Mouse (Mus musculus) liver, embryonic 13.5 days (tissue): Measurements from ENCODE around the gene D030056L22Rik. TPM values are rescaled to one million over a fixed set of nuclear protein-coding genes. Genes with fewer than 3 reads are reported as not detected.

ENCODE experiments used
- ATAC-seq: fragments of 200-750 bp; cut with Nextera tagmentation; 2 replicates; pipeline ENCODE4 v1.8.0; 2017; ENCODE audit warnings: low read depth, mild to moderate bottlenecking, moderate number of reproducible peaks, moderate library complexity
- DNase-seq: peaks from one replicate; pipeline ENCODE4 v3.0.0; 2022
- H3K27ac ChIP-seq: fragments of 300-500 bp; sonication (generic); 2 replicates; pipeline ENCODE4 v1.5.1; 2015; ENCODE audit warnings: moderate library complexity, mild to moderate bottlenecking, inconsistent platforms
- H3K27me3 ChIP-seq: fragments of 300-500 bp; sonication (generic); 2 replicates; pipeline ENCODE4 v1.6.1; 2015; ENCODE audit warnings: mild to moderate bottlenecking, inconsistent platforms
- H3K36me3 ChIP-seq: fragments of 300-500 bp; sonication (generic); 2 replicates; pipeline ENCODE4 v1.6.1; 2015; ENCODE audit warnings: mild to moderate bottlenecking, inconsistent platforms
- H3K4me1 ChIP-seq: fragments of 300-500 bp; sonication (generic); replicated peaks from 2 replicates; pipeline ENCODE4 v1.6.1; 2015; ENCODE audit warnings: inconsistent platforms
- H3K4me2 ChIP-seq: fragments of 300-500 bp; sonication (generic); 2 replicates; pipeline ENCODE4 v1.6.1; 2015; ENCODE audit warnings: inconsistent platforms, mild to moderate bottlenecking, moderate library complexity
- H3K4me3 ChIP-seq: fragments of 300-500 bp; sonication (generic); replicated peaks from 2 replicates; pipeline ENCODE4 v1.5.1; 2015; ENCODE audit warnings: mild to moderate bottlenecking, inconsistent platforms
- H3K9ac ChIP-seq: fragments of 300-500 bp; sonication (generic); 2 replicates; pipeline ENCODE4 v1.6.1; 2015; ENCODE audit warnings: mild to moderate bottlenecking, inconsistent platforms
- H3K9me3 ChIP-seq: fragments of 300-500 bp; sonication (generic); replicated peaks from 2 replicates; pipeline ENCODE4 v1.6.1; 2016; ENCODE audit warnings: inconsistent platforms
- WGBS: fragments of 180-500 bp; shearing (Covaris S2); methylation state at CpG from one replicate; pipeline ENCODE4 v1.1.7; 2015; ENCODE audit not compliant: insufficient replicate concordance; 5-methylcytosine and 5-hydroxymethylcytosine counted together
- polyA plus RNA-seq: library from polyadenylated mRNA; unstranded; fragments of >200 nt; fragmentation: Nextera tagmentation; extraction: Ambion mirVana; gene quantifications from 2 replicates; pipeline ENCODE4 v1.2.1, GENCODE M21; 2015

The D030056L22Rik gene
- polyA plus RNA-seq, 1 experiment from 2014 or later: 36.8 TPM

DNA sequence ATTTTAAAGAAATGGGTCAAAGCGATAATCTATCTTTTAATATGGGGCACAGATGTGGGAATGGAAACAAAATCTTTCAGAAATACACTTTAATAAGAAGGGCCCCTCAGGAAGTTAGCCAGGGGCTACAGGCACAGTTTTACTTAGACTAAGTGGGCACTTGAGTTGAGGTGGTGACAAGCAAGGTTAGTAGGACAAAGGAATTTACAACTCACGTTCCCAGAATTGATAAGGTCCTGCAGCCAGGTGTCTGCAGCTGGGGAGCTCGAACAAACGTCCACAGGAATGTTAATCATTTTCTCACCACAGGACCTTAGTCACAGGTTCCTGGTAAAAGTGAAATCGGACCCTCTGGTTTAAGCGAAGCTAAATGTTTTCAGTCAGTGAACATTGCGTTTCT lies 18.1 kb downstream of the D030056L22Rik start:
- DNase-seq (no peak), ATAC-seq (no peak)
- WGBS: 40% methylated on average over 7 of the region's 7 CpGs
- no peak overlapping the region for H3K27ac ChIP-seq
- H3K36me3 ChIP-seq: no peaks in the 10 kb centered on the region
- no peaks in the 10 kb centered on the region for H3K4me1 ChIP-seq
- no peaks in the 10 kb centered on the region for H3K9me3 ChIP-seq
- H3K27me3 ChIP-seq: no peaks in the 10 kb centered on the region
- no peak overlapping the region for H3K4me3 ChIP-seq
- no peak overlapping the region for H3K4me2 ChIP-seq
- H3K9ac ChIP-seq: no peak overlapping the region

DNA sequence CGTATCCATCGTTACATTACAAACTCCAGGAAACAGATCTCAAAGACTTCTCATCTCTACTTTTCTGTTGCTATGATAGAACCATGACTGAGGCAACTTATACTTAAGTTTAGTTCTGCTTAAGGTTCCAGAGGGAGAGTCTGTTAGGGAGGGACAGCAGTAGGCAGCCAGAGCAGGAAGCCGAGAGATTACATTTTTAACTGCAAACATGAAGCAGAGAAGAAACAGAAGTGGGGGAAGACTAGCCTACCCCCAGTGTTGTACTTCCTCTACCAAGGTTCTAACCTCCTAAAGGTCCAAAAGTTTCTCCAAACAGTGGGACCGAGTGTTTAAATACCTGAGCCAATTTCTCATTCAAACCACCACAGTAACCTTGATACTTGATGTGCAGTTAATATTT lies 22.9 kb downstream of the D030056L22Rik start:
- no peak overlapping the region for H3K4me3 ChIP-seq
- no peaks in the 10 kb centered on the region for H3K9me3 ChIP-seq
- H3K27me3 ChIP-seq: no peaks in the 10 kb centered on the region
- H3K36me3 ChIP-seq: no peaks in the 10 kb centered on the region
- peaks cover 14% of the 10 kb centered on the region for H3K4me1 ChIP-seq
- H3K27ac ChIP-seq: no peak overlapping the region
- ATAC-seq: no peak
- 76% methylated on average over 4 of the region's 4 CpGs for WGBS
- no peak overlapping the region for H3K4me2 ChIP-seq
- no peak overlapping the region for H3K9ac ChIP-seq
- DNase-seq: no peak

- H3K4me2 ChIP-seq: 0 out of 2 replicates have a peak overlapping the region, but pooled peaks have one; percentile 13
- H3K9ac ChIP-seq: no peak overlapping the region
- ATAC-seq (peak; percentile 78), DNase-seq (no peak)
- H3K36me3 ChIP-seq: no peaks in the 10 kb centered on the region
- 52% methylated on average over 7 of the region's 7 CpGs for WGBS
- H3K27ac ChIP-seq: no peak overlapping the region
- no peaks in the 10 kb centered on the region for H3K9me3 ChIP-seq
- no peak overlapping the region for H3K4me3 ChIP-seq
- no peaks in the 10 kb centered on the region for H3K27me3 ChIP-seq
- H3K4me1 ChIP-seq: peaks cover 14% of the 10 kb centered on the region
These were observed 26.2 kb downstream of the D030056L22Rik start for GRCm38 (mm10) chr19:18739146-18739545.

DNA sequence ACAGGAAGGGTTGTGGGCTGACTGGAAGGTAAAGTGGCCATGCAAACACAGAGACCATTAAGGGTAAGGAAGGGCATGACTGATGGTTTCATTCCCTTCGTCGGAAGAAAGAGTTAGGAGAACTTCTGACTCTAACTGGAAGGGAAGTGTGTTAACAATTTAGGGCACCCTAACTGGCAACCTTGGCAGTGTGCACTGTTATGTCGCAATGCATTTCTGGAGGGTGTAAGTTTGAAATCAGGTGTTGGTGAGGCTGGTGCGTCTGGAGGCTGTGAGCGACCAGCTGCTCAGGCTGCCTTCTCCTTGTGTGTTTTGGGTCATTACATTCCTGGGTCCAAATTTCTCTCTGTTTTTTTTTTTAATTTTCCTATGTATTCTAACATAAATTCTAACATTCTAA lies 31.0 kb downstream of the D030056L22Rik start:
- Histone ChIP-seq H3K36me3 (no peaks in the 10 kb centered on the region), H3K4me2 (no peak overlapping the region), H3K27ac (no peak overlapping the region), H3K4me1 (peaks cover 6% of the 10 kb centered on the region), H3K27me3 (peaks cover 5% of the 10 kb centered on the region; the same call in 1 of the 2 replicates), H3K9ac (no peak overlapping the region), H3K9me3 (no peaks in the 10 kb centered on the region), H3K4me3 (no peak overlapping the region)
- WGBS: 69% methylated on average over 5 of the region's 5 CpGs
- no peak for ATAC-seq
- DNase-seq: no peak

DNA sequence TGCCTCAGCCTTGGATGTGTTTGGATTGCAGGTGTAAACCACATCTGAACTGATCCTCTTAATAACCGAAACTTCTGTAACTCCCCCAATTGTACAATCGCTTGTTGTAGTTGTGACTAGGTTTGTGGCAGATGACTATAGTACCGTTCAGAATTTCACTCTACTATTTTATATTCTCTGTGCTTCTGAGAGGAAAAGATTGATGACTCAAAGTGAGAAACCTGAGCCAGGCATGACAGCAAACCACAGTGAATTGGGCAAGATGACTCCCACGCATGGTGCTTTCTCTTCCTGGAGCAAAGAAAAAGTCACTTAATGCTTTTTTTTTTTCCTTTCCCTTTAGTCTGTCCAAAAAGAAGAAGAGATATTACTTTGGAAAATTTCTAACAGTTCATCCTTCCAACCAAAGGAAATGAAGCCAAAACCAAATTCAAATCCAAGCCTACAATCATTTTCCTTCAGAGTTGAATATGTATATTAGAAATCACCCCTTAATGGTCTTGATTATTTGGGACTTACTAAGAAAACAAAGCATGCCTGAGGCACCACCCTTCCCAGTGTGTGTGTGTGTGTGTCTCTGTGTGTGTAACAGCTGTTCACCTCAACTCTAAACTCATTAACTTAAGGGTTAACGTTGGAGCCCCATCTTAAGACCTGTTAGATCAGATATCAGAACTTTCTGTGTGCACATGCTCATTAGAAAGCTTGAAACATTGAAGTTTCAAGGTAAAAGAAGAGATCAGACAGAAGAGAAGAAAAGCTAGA lies 33.8 kb downstream of the D030056L22Rik start:
- peaks cover 24% of the 10 kb centered on the region for H3K27me3 ChIP-seq
- H3K4me3 ChIP-seq: no peak overlapping the region
- H3K4me2 ChIP-seq: no peak overlapping the region
- WGBS: 66% methylated on average over 5 of the region's 5 CpGs
- peaks cover 8% of the 10 kb centered on the region; the same call in 1 of the 2 replicates for H3K4me1 ChIP-seq
- no peak overlapping the region for H3K27ac ChIP-seq
- H3K36me3 ChIP-seq: no peaks in the 10 kb centered on the region
- DNase-seq: no peak
- ATAC-seq: no peak
- H3K9ac ChIP-seq: no peak overlapping the region
- no peaks in the 10 kb centered on the region for H3K9me3 ChIP-seq

GRCm38 (mm10) chr19:18747379-18747778 lies 34.4 kb downstream of the D030056L22Rik start:
- peaks cover 8% of the 10 kb centered on the region; the same call in 1 of the 2 replicates for H3K4me1 ChIP-seq
- WGBS: 76% methylated on average over 4 of the region's 4 CpGs
- H3K36me3 ChIP-seq: no peaks in the 10 kb centered on the region
- ATAC-seq: no peak
- no peak overlapping the region for H3K9ac ChIP-seq
- no peak overlapping the region for H3K27ac ChIP-seq
- H3K4me2 ChIP-seq: no peak overlapping the region
- no peak overlapping the region for H3K4me3 ChIP-seq
- H3K9me3 ChIP-seq: no peaks in the 10 kb centered on the region
- DNase-seq: no peak
- H3K27me3 ChIP-seq: peaks cover 24% of the 10 kb centered on the region

DNA sequence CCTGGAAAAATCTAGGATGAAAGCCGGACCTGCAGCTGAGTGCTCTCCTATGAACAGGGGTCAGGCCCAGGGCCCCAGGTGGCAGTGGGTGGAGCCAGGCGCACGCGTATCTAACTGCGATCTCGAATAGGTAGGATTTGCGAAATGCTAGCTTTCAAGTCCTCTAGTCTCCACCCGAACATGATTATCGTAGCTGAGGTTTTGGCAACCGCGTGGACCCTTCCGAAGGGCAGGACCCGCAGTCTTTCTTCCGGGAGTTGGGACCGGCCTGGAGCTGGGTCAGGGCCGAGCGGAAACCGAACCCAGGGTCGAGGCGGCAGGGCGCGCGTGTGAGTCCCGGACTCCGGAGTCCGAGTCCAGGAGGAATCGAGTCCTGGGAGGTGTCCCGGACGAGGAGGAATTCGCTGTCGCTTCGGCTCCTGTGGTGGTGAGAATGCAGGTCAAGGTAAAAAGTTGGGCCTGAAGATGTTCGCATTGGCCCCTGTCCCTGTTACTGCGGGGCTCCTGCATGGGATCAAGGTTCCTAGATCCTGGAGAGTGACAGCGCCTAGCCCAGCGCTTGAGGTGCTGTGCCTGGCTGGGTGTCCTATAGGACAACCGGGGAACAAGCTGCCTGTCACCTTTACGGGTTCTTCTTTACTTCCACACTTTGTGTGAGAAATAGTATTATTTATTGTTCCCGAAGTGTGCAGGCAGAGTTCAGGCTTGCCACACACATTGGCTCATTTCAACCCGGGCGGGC lies 36.8 kb downstream of the D030056L22Rik start, which contains the start of gene Trpm6:
Gene Trpm6 (plus strand): TSS at position 386 of the 742 bp plus-strand sequence.
- no peaks in the 10 kb centered on the region for H3K9me3 ChIP-seq
- DNase-seq: no peak
- H3K36me3 ChIP-seq: no peaks in the 10 kb centered on the region
- peak within 1 kb of the TSS; percentile 44 for H3K4me3 ChIP-seq
- H3K9ac ChIP-seq: no peak within 1 kb of the TSS
- H3K4me2 ChIP-seq: peak within 1 kb of the TSS; percentile 65
- no peak for ATAC-seq
- peaks cover 8% of the 10 kb centered on the region; the same call in 1 of the 2 replicates for H3K4me1 ChIP-seq
- no peak within 1 kb of the TSS for H3K27ac ChIP-seq
- 7% methylated on average over 41 of the region's 41 CpGs for WGBS
- peaks cover 24% of the 10 kb centered on the region for H3K27me3 ChIP-seq

GRCm38 (mm10) chr19:18757191-18757590 lies 44.2 kb downstream of the D030056L22Rik start:
- Histone ChIP-seq H3K9ac (no peak overlapping the region), H3K4me2 (no peak overlapping the region), H3K9me3 (no peaks in the 10 kb centered on the region), H3K4me1 (peaks cover 10% of the 10 kb centered on the region), H3K4me3 (no peak overlapping the region), H3K27ac (no peak overlapping the region), H3K27me3 (no peaks in the 10 kb centered on the region; the same call in 1 of the 2 replicates), H3K36me3 (no peaks in the 10 kb centered on the region)
- ATAC-seq: no peak
- no peak for DNase-seq

GRCm38 (mm10) chr19:18757706-18758105 lies 44.7 kb downstream of the D030056L22Rik start:
- no peaks in the 10 kb centered on the region for H3K27me3 ChIP-seq
- H3K4me3 ChIP-seq: no peak overlapping the region
- no peak for DNase-seq
- no peak for ATAC-seq
- WGBS: 58% methylated on average over 4 of the region's 4 CpGs
- no peaks in the 10 kb centered on the region for H3K9me3 ChIP-seq
- H3K9ac ChIP-seq: no peak overlapping the region
- H3K36me3 ChIP-seq: no peaks in the 10 kb centered on the region
- H3K4me2 ChIP-seq: no peak overlapping the region
- H3K4me1 ChIP-seq: peaks cover 10% of the 10 kb centered on the region
- H3K27ac ChIP-seq: no peak overlapping the region

DNA sequence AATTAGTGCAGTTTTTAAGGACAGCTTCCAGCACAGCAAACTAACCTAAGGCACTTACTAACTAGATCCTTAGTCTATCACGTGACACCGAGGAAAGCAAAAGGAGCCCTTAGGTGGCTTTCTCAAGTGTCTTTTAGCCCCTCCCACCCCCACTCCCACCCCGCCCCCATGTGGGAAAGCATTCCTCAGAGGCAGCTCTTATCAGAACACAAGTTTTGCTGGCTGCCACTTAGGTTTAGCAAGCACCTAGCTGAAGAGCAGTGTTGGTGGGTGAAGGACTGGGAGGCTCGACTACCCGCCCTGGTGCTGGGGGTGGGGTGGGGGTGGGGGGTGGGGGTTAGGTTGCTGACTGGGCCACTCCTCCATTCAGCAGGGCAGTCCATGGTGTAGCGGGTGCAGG lies 45.3 kb downstream of the D030056L22Rik start:
- DNase-seq: no peak

GRCm38 (mm10) chr19:18758916-18759315 lies 45.9 kb downstream of the D030056L22Rik start:
- Histone ChIP-seq H3K27me3 (no peaks in the 10 kb centered on the region), H3K4me2 (no peak overlapping the region), H3K4me1 (peaks cover 10% of the 10 kb centered on the region), H3K4me3 (no peak overlapping the region), H3K27ac (no peak overlapping the region), H3K36me3 (no peaks in the 10 kb centered on the region), H3K9me3 (no peaks in the 10 kb centered on the region), H3K9ac (no peak overlapping the region)
- no peak for ATAC-seq
- DNase-seq: no peak
- 68% methylated on average over 9 of the region's 9 CpGs for WGBS

More for the DNA sequence above, 45.3 kb downstream of the D030056L22Rik start:
- Histone ChIP-seq H3K9ac (no peak overlapping the region), H3K27ac (no peak overlapping the region), H3K4me2 (no peak overlapping the region), H3K4me3 (no peak overlapping the region), H3K27me3 (no peaks in the 10 kb centered on the region), H3K4me1 (peaks cover 10% of the 10 kb centered on the region), H3K9me3 (no peaks in the 10 kb centered on the region), H3K36me3 (no peaks in the 10 kb centered on the region)
- 26% methylated on average over 6 of the region's 6 CpGs for WGBS
- no peak for ATAC-seq
